In genomic region chr5:144372177-144372576, GRCm38 (mm10) we compare ENCODE assay signal across 14 mouse cellular contexts. TPM values are rescaled to one million over a fixed set of nuclear protein-coding genes. Genes with fewer than 3 reads are reported as not detected.
A peak's percentile ranks its signal among the peaks of the same experiment; 100 is the strongest.
DNase-seq lines count a peak whose midpoint lies in the region; ATAC-seq lines count a peak whose summit lies in the region.
"Had no signal": no experiment of that assay in that cellular context is flagged by ENCODE, and none has a peak within 500 bp of the region (broad histone marks: within the 10 kb centered on the region; RNA-seq: fewer than 3 reads in every experiment).

No protein-coding gene starts in this region.

- no peaks in the 10 kb centered on the region for H3K9me3 ChIP-seq in liver, embryonic 16.5 days (replicated peaks; ENCODE audit: control insufficient read depth, low read length)
- H3K9me3 ChIP-seq: hindbrain, embryonic 15.5 days had no signal

- peak overlapping the region; percentile 77 for H3K27ac ChIP-seq in liver, embryonic 16.5 days (ENCODE audit: low read length)
- H3K27ac ChIP-seq: hindbrain, embryonic 15.5 days had no signal

- no peak overlapping the region for H3K9ac ChIP-seq in liver, embryonic 16.5 days (ENCODE audit: low read depth, low read length)
- H3K9ac ChIP-seq: hindbrain, embryonic 15.5 days had no signal

- peak; percentile 86 for ATAC-seq in liver, embryonic 16.5 days (ENCODE audit: low read depth)
- ATAC-seq: activated CD4-positive, CD25-positive, alpha-beta regulatory T cell, adult 4 months had no signal

- H3K36me3 ChIP-seq in liver, embryonic 16.5 days (ENCODE audit: control insufficient read depth, insufficient read depth) = no peaks in the 10 kb centered on the region
- H3K36me3 ChIP-seq: hindbrain, embryonic 15.5 days had no signal

- H3K4me2 ChIP-seq in liver, embryonic 16.5 days (ENCODE audit: low read depth, low read length) = no peak overlapping the region
- H3K4me2 ChIP-seq: hindbrain, embryonic 15.5 days had no signal

- H3K4me1 ChIP-seq in liver, embryonic 16.5 days (ENCODE audit: control insufficient read depth, low read depth, low read length) = no peaks in the 10 kb centered on the region
- H3K4me1 ChIP-seq: hindbrain, embryonic 15.5 days had no signal

- 44% methylated on average over 2 of the region's 2 CpGs for WGBS in liver, embryonic 16.5 days (ENCODE audit: insufficient replicate concordance)

- intact Hi-C loops in heart, postnatal 14 days (cut with DNase I) = no loop called here
- intact Hi-C loops in left cerebral cortex, postnatal 36 days (cut with DNase I) = no loop called here

- peak; percentile 16 for DNase-seq in heart, adult 8-10 months (ENCODE audit: low spot score)
- no peak for DNase-seq in heart, postnatal 14 days
- peak; percentile 29 for DNase-seq in urinary bladder, adult 2 months (ENCODE audit: low spot score)
- DNase-seq in urinary bladder, postnatal 10 days (ENCODE audit: low spot score) = no peak
- no peak for DNase-seq in right cerebral cortex, adult 2 months (ENCODE audit: low spot score in 2 of 2)
- no peak for DNase-seq in left cerebral cortex, postnatal 36 days (ENCODE audit: low spot score in 2 of 2)
- no peak for DNase-seq in layer of hippocampus, adult 9-10 months (ENCODE audit: low spot score)
- DNase-seq: left cerebral cortex, postnatal 4 days had no signal

- no peaks in the 10 kb centered on the region for H3K27me3 ChIP-seq in liver, embryonic 16.5 days (ENCODE audit: control insufficient read depth, insufficient read depth, low read depth, low read length)
- H3K27me3 ChIP-seq: hindbrain, embryonic 15.5 days had no signal

- H3K4me3 ChIP-seq in liver, embryonic 16.5 days (ENCODE audit: low read depth, low read length) = no peak overlapping the region
- H3K4me3 ChIP-seq: erythroblast, embryonic 14.5 days; hindbrain, embryonic 15.5 days had no signal

RNA-seq across cellular contexts. Expression of gene Baiap2l1, which starts 14.3 kb away (rescaled TPM):
- 10 to 100 TPM in 1 of 4 experiments, 1 to 10 TPM in 3; 6.4 to 10.6 (median 8.3) TPM for total RNA-seq in heart, adult 8-10 months (2022)
- 1 to 10 TPM; 5.7 to 5.9 TPM for total RNA-seq in heart, postnatal 14 days (2021)
- polyA plus RNA-seq in urinary bladder, adult 2 months (2012; rRNA removed) = 7.3 and 8.6 TPM in 2 replicates
- 8.2 and 9.0 TPM in 2 replicates for polyA plus RNA-seq in liver, embryonic 16.5 days (2015; fragmentation: Nextera tagmentation; extraction: Ambion mirVana)
- under 1 TPM; 0.37 to 0.61 TPM for total RNA-seq in left cerebral cortex, postnatal 36 days (2021)
- total RNA-seq: megakaryocyte progenitor cell, adult 5-6 weeks; MEL had no signal
- polyA plus RNA-seq: erythroblast, embryonic 14.5 days had no signal

Comparison
In these comparisons a context has a peak if more than half of its experiments do, and no peak if none do; other contexts are left out.
1. DNase-seq: peak in heart, adult 8-10 months (single experiment) and urinary bladder, adult 2 months (single experiment); none in heart, postnatal 14 days (0 of 2), urinary bladder, postnatal 10 days (single experiment), right cerebral cortex, adult 2 months (0 of 2), left cerebral cortex, postnatal 36 days (0 of 2) and layer of hippocampus, adult 9-10 months (single experiment).
2. RNA of gene Baiap2l1, which starts 14.3 kb away (total RNA-seq): 6.4 to 10.6 TPM in heart, adult 8-10 months and 5.7 to 5.9 TPM in heart, postnatal 14 days; 0.37 to 0.61 TPM in left cerebral cortex, postnatal 36 days; every median in the first group is over 4 times any median in the second.